11 mouse cellular contexts compared by ENCODE assay signal in the genomic region with DNA sequence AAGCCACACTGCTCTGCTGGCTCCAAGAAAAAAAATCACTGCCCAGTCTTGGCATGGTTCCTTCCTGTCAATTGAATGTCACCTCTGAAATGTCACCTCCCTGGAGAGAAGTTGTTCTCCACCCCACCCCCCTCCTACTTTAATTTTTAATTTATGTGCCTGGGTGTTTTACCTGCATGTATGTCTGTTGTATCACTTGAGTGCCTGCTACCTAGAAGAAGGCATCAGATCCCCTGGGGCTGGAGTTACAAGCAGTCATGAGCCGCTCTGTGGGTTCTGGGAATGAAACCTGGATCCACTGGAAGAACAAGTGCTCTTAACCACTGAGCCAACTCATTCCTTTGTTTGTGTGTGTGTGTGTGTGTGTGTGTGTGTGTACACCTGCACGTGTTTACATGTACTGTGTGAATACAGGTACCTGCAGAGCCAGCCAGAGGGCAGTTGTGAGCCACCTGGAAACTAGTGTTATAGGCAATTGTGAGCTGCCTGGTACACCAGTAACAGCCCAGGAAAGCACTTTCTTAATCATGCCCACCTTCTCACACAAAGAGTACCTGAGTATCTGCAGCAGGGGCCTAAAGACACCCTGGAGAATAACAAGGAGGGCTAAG.
A peak's percentile ranks its signal among the peaks of the same experiment; 100 is the strongest.
DNase-seq lines count a peak whose midpoint lies in the region; ATAC-seq lines count a peak whose summit lies in the region.
"Had no signal": no experiment of that assay in that cellular context is flagged by ENCODE, and none has a peak within 500 bp of the region (broad histone marks: within the 10 kb centered on the region; RNA-seq: fewer than 3 reads in every experiment).

No protein-coding gene starts in this region.

- peak overlapping the region; percentile 73 for H3K27ac ChIP-seq in midbrain, embryonic 10.5 days (replicated peaks)

- 80% methylated on average over 2 of the region's 2 CpGs for WGBS in midbrain, embryonic 10.5 days

- H3K9me3 ChIP-seq in midbrain, embryonic 10.5 days (replicated peaks) = no peaks in the 10 kb centered on the region
- H3K9me3 ChIP-seq: megakaryocyte, embryonic 14.5 days had no signal

- no peaks in the 10 kb centered on the region; the same call in 1 of the 2 replicates for H3K27me3 ChIP-seq in midbrain, embryonic 10.5 days (ENCODE audit: low read depth, poor library complexity, severe bottlenecking)

- no peaks in the 10 kb centered on the region for H3K36me3 ChIP-seq in midbrain, embryonic 10.5 days

- no peak for ATAC-seq in erythroid progenitor cell, adult 5-6 weeks (replicated peaks; ENCODE audit: low FRiP score, poor library complexity, severe bottlenecking)

- intact Hi-C loops in heart, postnatal 10 days (cut with DNase I) = no loop called here

- no peak overlapping the region for H3K4me3 ChIP-seq in midbrain, embryonic 10.5 days
- H3K4me3 ChIP-seq: erythroblast, embryonic 14.5 days; megakaryocyte, embryonic 14.5 days had no signal

- H3K4me1 ChIP-seq in midbrain, embryonic 10.5 days = peaks cover 61% of the 10 kb centered on the region
- H3K4me1 ChIP-seq: megakaryocyte, embryonic 14.5 days had no signal

- peak; percentile 26 to 28 for DNase-seq in heart, adult 18-20 months
- no peak for DNase-seq in heart, adult 9 months (ENCODE audit: low spot score in 2 of 2)
- DNase-seq in adipocyte (ENCODE audit: low spot score) = peak; percentile 5
- peak; percentile 38 to 57 for DNase-seq in heart, postnatal 10 days
- DNase-seq in midbrain, embryonic 10.5 days (ENCODE audit: low spot score) = no peak
- DNase-seq in spleen, adult 18-20 months = no peak
- no peak for DNase-seq in left cerebral cortex, adult 8-10 months (ENCODE audit: low spot score in 2 of 2)
- DNase-seq: kidney, postnatal 4 days had no signal

Comparison
In these comparisons a context has a peak if more than half of its experiments do, and no peak if none do; other contexts are left out.
1. DNase-seq: peak in heart, adult 18-20 months (2 of 2), adipocyte (single experiment) and heart, postnatal 10 days (2 of 2); none in heart, adult 9 months (0 of 2), midbrain, embryonic 10.5 days (single experiment), spleen, adult 18-20 months (0 of 2) and left cerebral cortex, adult 8-10 months (0 of 2).